Mouse (Mus musculus): ENCODE data around the gene Stoml3. TPM values are rescaled to one million over a fixed set of nuclear protein-coding genes. Genes with fewer than 3 reads are reported as not detected.

The Stoml3 gene
- total and polyA plus RNA-seq, 2 experiments: not detected

DNA sequence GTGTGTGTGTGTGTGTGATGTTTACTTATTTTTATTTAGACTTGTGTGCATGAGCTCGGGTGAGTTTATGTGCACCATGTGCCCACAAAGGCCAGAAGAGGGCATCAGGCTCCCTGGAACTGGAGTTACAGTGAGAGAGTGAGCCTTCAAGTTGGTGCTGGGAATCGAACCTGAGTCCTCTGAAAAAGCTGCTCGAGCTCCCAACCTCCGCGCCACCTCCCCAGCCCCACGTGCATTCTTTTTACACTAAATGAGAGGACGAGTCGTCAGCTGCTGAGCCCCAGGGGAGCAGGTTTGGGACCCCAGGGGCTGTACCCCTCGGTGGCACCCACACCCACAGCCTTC, 25.8 kb upstream of the Stoml3 start:
- no peaks in the 10 kb centered on the region for H3K27me3 ChIP-seq (ENCODE audit: control insufficient read depth, insufficient read depth, low read length)
- no peak for DNase-seq (ENCODE audit: extremely low read depth, low read depth, low spot score)
- H3K9ac ChIP-seq (ENCODE audit: low read depth, low read length): peak overlapping the region; percentile 88
- H3K79me2 ChIP-seq (ENCODE audit: control insufficient read depth, insufficient read depth, low read length): peaks cover 25% of the 10 kb centered on the region; the same call in 1 of the 2 replicates
- peak overlapping the region; percentile 91 for H3K4me3 ChIP-seq (ENCODE audit: insufficient read depth, low read depth, low read length)
- no peak for TF ChIP-seq POLR2A (IDR thresholded peaks at IDR 0.05; ENCODE audit: extremely low read depth, insufficient read depth, low read length)
- peak; percentile 15; the same call in 1 of the 2 replicates for TF ChIP-seq CTCF (IDR thresholded peaks at IDR 0.05; ENCODE audit: low read depth, low read length)
- H3K27ac ChIP-seq (replicated peaks; ENCODE audit: insufficient read depth, low read depth, low read length): peak overlapping the region; percentile 92
- H3K36me3 ChIP-seq (ENCODE audit: control insufficient read depth, insufficient read depth, low read length): peaks cover 6% of the 10 kb centered on the region
- WGBS: 2% methylated on average over 9 of the region's 9 CpGs
- peaks cover 8% of the 10 kb centered on the region for H3K4me1 ChIP-seq (ENCODE audit: control insufficient read depth, insufficient read depth, low read length)

DNA sequence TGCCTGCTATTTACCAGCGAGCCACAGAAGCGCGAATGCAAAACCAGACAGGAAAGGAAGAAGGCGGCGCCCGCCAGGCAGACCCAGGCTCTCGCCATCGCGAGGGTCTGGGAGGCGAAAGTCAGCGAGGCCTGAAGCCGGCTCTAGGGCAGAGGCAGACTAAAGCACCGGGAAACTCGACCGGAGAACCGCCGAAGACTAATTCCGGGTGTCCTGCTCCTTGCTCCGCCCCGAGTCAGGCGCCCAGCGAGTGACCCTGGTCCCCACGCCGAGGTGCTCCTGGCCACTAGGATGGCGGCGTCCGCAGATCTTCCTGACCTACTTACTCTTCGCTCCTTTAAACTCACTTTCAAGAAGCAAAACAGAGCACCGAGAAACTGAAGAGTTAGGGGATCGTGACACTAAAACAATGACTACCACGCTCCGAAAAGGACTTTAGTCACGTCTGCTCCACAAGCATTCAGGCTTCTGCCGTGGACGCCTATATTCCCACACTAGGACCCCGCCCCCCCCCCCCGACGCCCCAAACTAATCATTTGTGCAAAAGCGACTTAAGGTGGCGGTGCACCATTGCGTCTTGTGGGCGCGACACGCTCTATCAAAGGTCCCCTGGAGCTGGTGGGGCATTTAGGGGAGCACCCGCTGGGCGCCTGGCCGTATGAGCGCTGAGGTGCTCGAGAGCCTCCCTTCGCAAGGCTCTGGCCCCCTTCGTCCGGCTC, 25.2 kb upstream of the Stoml3 start, which contains the start of the genes Nhlrc3 and Proser1:
Gene Nhlrc3 (minus strand): TSS at position 287 of the 719 bp plus-strand sequence.
Gene Proser1 (plus strand): TSS at position 621 of the 719 bp plus-strand sequence.
- H3K79me2 ChIP-seq (ENCODE audit: control insufficient read depth, insufficient read depth, low read length): peaks cover 28% of the 10 kb centered on the region; the same call in 1 of the 2 replicates
- WGBS: under 1% methylated on average over 52 of the region's 52 CpGs
- H3K4me3 ChIP-seq (ENCODE audit: insufficient read depth, low read depth, low read length): peak within 1 kb of the TSS; percentile 91
- H3K27ac ChIP-seq (replicated peaks; ENCODE audit: insufficient read depth, low read depth, low read length): peak within 1 kb of the TSS; percentile 92
- DNase-seq (ENCODE audit: extremely low read depth, low read depth, low spot score): peak; percentile 93
- no peaks in the 10 kb centered on the region for H3K27me3 ChIP-seq (ENCODE audit: control insufficient read depth, insufficient read depth, low read length)
- H3K9ac ChIP-seq (ENCODE audit: low read depth, low read length): peak within 1 kb of the TSS; percentile 89
- TF ChIP-seq POLR2A (IDR thresholded peaks at IDR 0.05; ENCODE audit: extremely low read depth, insufficient read depth, low read length) (0 out of 2 replicates have a peak, but pooled peaks have one; percentile 36), CTCF (IDR thresholded peaks at IDR 0.05; ENCODE audit: low read depth, low read length) (no peak)
- H3K36me3 ChIP-seq (ENCODE audit: control insufficient read depth, insufficient read depth, low read length): peaks cover 3% of the 10 kb centered on the region; the same call in 1 of the 2 replicates
- peaks cover 11% of the 10 kb centered on the region for H3K4me1 ChIP-seq (ENCODE audit: control insufficient read depth, insufficient read depth, low read length)

DNA sequence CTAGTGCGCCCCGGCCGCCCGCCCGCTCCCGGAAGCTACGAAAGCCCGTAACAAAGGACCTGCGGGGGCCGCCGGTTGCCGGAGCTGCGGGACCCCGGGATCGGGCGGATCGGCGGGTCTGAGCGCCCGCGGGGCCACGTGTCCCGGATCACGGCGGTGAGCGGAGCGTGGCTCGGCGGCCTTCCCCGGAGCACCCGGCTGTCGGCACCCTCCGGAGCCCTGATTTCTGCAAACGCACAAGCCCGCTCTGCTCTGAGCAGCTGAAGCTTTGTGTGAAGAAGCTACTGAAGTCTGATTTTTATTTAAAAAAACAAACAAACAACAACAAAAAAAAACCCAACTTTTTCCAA, 24.7 kb upstream of the Stoml3 start:
- Histone ChIP-seq H3K4me3 (ENCODE audit: insufficient read depth, low read depth, low read length) (peak overlapping the region; percentile 85), H3K79me2 (ENCODE audit: control insufficient read depth, insufficient read depth, low read length) (peaks cover 28% of the 10 kb centered on the region; the same call in 1 of the 2 replicates), H3K27ac (replicated peaks; ENCODE audit: insufficient read depth, low read depth, low read length) (peak overlapping the region; percentile 79), H3K9ac (ENCODE audit: low read depth, low read length) (peak overlapping the region; percentile 89), H3K4me1 (ENCODE audit: control insufficient read depth, insufficient read depth, low read length) (peaks cover 15% of the 10 kb centered on the region), H3K36me3 (ENCODE audit: control insufficient read depth, insufficient read depth, low read length) (peaks cover under 1% of the 10 kb centered on the region; the same call in 1 of the 2 replicates), H3K27me3 (ENCODE audit: control insufficient read depth, insufficient read depth, low read length) (no peaks in the 10 kb centered on the region)
- WGBS: under 1% methylated on average over 35 of the region's 35 CpGs
- TF ChIP-seq CTCF (IDR thresholded peaks at IDR 0.05; ENCODE audit: low read depth, low read length) (no peak), POLR2A (IDR thresholded peaks at IDR 0.05; ENCODE audit: extremely low read depth, insufficient read depth, low read length) (0 out of 2 replicates have a peak, but pooled peaks have one; percentile 15)
- no peak for DNase-seq (ENCODE audit: extremely low read depth, low read depth, low spot score)

DNA sequence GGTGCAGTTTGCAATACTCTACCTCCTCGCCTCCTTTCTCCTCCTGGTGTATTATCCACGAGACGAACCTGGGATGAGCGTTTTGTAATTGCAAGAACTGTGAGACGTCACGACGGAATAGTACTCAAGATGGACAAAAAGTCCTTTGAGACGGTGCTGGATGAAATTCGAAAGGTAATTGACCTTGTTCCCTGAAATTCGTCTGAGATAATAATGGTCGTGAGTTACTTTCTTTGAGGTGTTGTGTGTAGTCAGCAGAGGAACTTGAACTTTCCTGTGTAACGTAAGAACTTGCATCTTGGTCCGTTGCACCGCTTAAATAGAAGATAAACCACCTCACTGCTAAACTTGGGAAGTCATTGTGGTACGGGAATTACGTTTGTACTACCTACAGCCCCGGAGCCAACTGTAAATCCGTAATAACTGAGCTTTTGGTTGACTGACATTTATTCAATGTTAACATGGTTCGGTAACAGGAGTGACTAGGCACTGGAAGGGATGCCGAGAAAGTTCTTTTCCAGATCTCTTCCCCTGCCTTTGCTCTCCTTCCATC, 24.2 kb upstream of the Stoml3 start:
- Histone ChIP-seq H3K9ac (ENCODE audit: low read depth, low read length) (peak overlapping the region; percentile 89), H3K36me3 (ENCODE audit: control insufficient read depth, insufficient read depth, low read length) (no peaks in the 10 kb centered on the region; the same call in 1 of the 2 replicates), H3K27ac (replicated peaks; ENCODE audit: insufficient read depth, low read depth, low read length) (peak overlapping the region; percentile 79; the same call in 1 of the 2 replicates), H3K79me2 (ENCODE audit: control insufficient read depth, insufficient read depth, low read length) (peaks cover 28% of the 10 kb centered on the region; the same call in 1 of the 2 replicates), H3K4me1 (ENCODE audit: control insufficient read depth, insufficient read depth, low read length) (peaks cover 19% of the 10 kb centered on the region), H3K27me3 (ENCODE audit: control insufficient read depth, insufficient read depth, low read length) (no peaks in the 10 kb centered on the region), H3K4me3 (ENCODE audit: insufficient read depth, low read depth, low read length) (peak overlapping the region; percentile 85)
- under 1% methylated on average over 20 of the region's 20 CpGs for WGBS
- TF ChIP-seq POLR2A (IDR thresholded peaks at IDR 0.05; ENCODE audit: extremely low read depth, insufficient read depth, low read length) (no peak), CTCF (IDR thresholded peaks at IDR 0.05; ENCODE audit: low read depth, low read length) (no peak)
- peak; percentile 51 for DNase-seq (ENCODE audit: extremely low read depth, low read depth, low spot score)

DNA sequence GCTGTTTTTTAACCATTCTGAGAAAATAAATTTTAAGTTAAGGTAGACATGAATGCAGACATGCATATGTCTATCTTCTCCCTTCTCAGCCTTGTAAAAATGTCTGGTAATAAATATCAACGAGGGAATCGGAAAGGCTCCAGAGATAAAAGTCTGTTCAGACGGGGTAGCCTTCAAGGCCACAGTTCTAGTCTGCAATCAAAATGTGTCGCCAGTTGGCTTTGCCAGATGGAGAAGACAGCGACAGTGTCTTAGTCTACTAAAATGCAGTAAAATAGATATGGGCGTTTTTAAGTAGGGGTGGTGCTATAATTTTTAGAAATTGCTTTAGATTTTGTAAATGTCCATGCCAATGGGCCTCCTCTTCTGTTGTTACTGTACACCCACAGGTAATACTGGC, 23.1 kb upstream of the Stoml3 start:
- Histone ChIP-seq H3K4me1 (ENCODE audit: control insufficient read depth, insufficient read depth, low read length) (peaks cover 23% of the 10 kb centered on the region), H3K36me3 (ENCODE audit: control insufficient read depth, insufficient read depth, low read length) (no peaks in the 10 kb centered on the region; the same call in 1 of the 2 replicates), H3K27me3 (ENCODE audit: control insufficient read depth, insufficient read depth, low read length) (no peaks in the 10 kb centered on the region), H3K27ac (replicated peaks; ENCODE audit: insufficient read depth, low read depth, low read length) (no peak overlapping the region), H3K9ac (ENCODE audit: low read depth, low read length) (no peak overlapping the region), H3K79me2 (ENCODE audit: control insufficient read depth, insufficient read depth, low read length) (peaks cover 28% of the 10 kb centered on the region; the same call in 1 of the 2 replicates), H3K4me3 (ENCODE audit: insufficient read depth, low read depth, low read length) (no peak overlapping the region; the same call in 1 of the 2 replicates)
- no peak for DNase-seq (ENCODE audit: extremely low read depth, low read depth, low spot score)
- TF ChIP-seq CTCF (IDR thresholded peaks at IDR 0.05; ENCODE audit: low read depth, low read length): no peak
- no peak for TF ChIP-seq POLR2A (IDR thresholded peaks at IDR 0.05; ENCODE audit: extremely low read depth, insufficient read depth, low read length)
- 14% methylated on average over 6 of the region's 6 CpGs for WGBS
